Comparison of ENCODE assay signal across 15 mouse cellular contexts in the genomic region with DNA sequence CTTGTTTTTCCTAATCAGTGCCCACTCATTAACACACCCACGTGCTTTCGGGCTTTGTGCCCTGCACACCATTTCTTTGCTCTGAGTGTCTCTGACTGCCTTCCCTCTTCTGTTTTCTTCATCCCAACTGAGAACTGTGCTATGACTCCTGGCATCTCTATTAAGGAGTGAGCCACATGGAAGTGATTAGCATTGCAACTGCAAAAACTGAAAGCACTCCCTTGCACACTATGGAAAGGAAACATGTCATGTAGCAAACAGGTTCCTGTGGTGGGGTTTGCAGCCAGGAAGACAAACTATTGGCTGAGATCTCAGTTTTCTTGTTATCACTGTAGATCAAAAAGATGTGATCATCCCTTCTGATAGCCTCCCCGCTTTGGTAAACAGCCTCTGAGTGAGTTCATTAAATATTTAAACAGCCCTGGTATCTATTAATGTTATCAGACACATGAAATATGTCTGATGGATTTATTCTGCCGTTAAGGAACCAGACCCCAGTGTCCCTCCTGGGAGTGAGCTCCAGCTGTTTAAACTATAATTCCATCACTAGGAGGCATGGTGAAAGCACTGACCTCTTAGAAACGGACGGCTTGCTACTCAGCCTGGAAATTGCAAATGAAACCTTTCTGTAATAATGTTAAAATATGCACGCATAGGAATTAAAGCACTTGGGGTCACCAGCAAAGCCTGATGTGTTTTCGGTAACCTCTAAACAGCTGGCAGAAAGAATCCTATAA.
DNase-seq lines count a peak whose midpoint lies in the region; ATAC-seq and TF ChIP-seq lines count a peak whose summit lies in the region.
"Had no signal": no experiment of that assay in that cellular context is flagged by ENCODE, and none has a peak within 500 bp of the region (broad histone marks: within the 10 kb centered on the region; RNA-seq: fewer than 3 reads in every experiment).

No protein-coding gene starts in this region.

- no peak overlapping the region for H3K4me3 ChIP-seq in forebrain, postnatal 0 days (ENCODE audit: low read depth, low read length)
- H3K4me3 ChIP-seq in forebrain, embryonic 16.5 days (replicated peaks; ENCODE audit: low read length), result no peak overlapping the region
- H3K4me3 ChIP-seq in embryonic facial prominence, embryonic 14.5 days (ENCODE audit: low read depth, low read length), result no peak overlapping the region
- H3K4me3 ChIP-seq: forebrain, embryonic 12.5 days had no signal

- H3K27ac ChIP-seq in forebrain, postnatal 0 days (ENCODE audit: low read depth, low read length), result peak overlapping the region; percentile 29; the same call in 1 of the 2 replicates
- no peak overlapping the region for H3K27ac ChIP-seq in forebrain, embryonic 16.5 days (ENCODE audit: low read length)
- no peak overlapping the region for H3K27ac ChIP-seq in embryonic facial prominence, embryonic 14.5 days (replicated peaks; ENCODE audit: low read depth, low read length)
- H3K27ac ChIP-seq: forebrain, embryonic 12.5 days had no signal

- no peak for TF ChIP-seq CTCF in forebrain, postnatal 0 days (IDR thresholded peaks at IDR 0.05; ENCODE audit: low read depth)

- DNase-seq in forebrain, postnatal 0 days, result no peak
- DNase-seq in ovary, postnatal 14 days (ENCODE audit: low spot score), result peak; percentile 3
- no peak for DNase-seq in ovary, adult 18-20 months (ENCODE audit: low spot score)
- peak; percentile 76 for DNase-seq in embryonic facial prominence, embryonic 14.5 days (ENCODE audit: low spot score)
- DNase-seq in skeletal muscle tissue, adult 2 months (ENCODE audit: low read depth, low spot score), result peak; percentile 36
- no peak for DNase-seq in c-Kit-positive CD71-positive TER-119-positive erythroid progenitor cells, embryonic 14.5 days (ENCODE audit: low spot score)
- DNase-seq in cerebellum, adult 11 months, result no peak
- DNase-seq: cerebellum, postnatal 10 days; left cerebral cortex, postnatal 4 days; lung, embryonic 14.5 days; right cerebral cortex, postnatal 4 days had no signal

- H3K4me2 ChIP-seq in forebrain, postnatal 0 days (ENCODE audit: low read depth), result no peak overlapping the region
- no peak overlapping the region for H3K4me2 ChIP-seq in forebrain, embryonic 16.5 days (ENCODE audit: low read length)
- H3K4me2 ChIP-seq in embryonic facial prominence, embryonic 14.5 days (ENCODE audit: low read depth, low read length), result peak overlapping the region; percentile 15; the same call in 1 of the 2 replicates
- H3K4me2 ChIP-seq: forebrain, embryonic 12.5 days; lung, embryonic 14.5 days had no signal

- no peak for ATAC-seq in forebrain, postnatal 0 days
- no peak for ATAC-seq in forebrain, embryonic 16.5 days
- ATAC-seq in embryonic facial prominence, embryonic 14.5 days (ENCODE audit: low read depth), result peak; percentile 53; the same call in 1 of the 2 replicates
- ATAC-seq: activated CD4-positive, CD25-positive, alpha-beta regulatory T cell, adult 4 months had no signal

- H3K36me3 ChIP-seq in forebrain, postnatal 0 days (ENCODE audit: insufficient read depth), result no peaks in the 10 kb centered on the region
- no peaks in the 10 kb centered on the region for H3K36me3 ChIP-seq in forebrain, embryonic 16.5 days (ENCODE audit: control insufficient read depth, insufficient read depth)
- no peaks in the 10 kb centered on the region for H3K36me3 ChIP-seq in embryonic facial prominence, embryonic 14.5 days (ENCODE audit: control insufficient read depth, insufficient read depth, low read length)
- H3K36me3 ChIP-seq: forebrain, embryonic 12.5 days; G1E had no signal

- H3K9me3 ChIP-seq in forebrain, postnatal 0 days (ENCODE audit: low read length), result no peaks in the 10 kb centered on the region
- H3K9me3 ChIP-seq in forebrain, embryonic 16.5 days (ENCODE audit: control insufficient read depth, low read length), result no peaks in the 10 kb centered on the region
- no peaks in the 10 kb centered on the region for H3K9me3 ChIP-seq in embryonic facial prominence, embryonic 14.5 days (ENCODE audit: control insufficient read depth, low read length)
- H3K9me3 ChIP-seq: forebrain, embryonic 12.5 days; G1E had no signal

- no peaks in the 10 kb centered on the region for H3K27me3 ChIP-seq in forebrain, postnatal 0 days (ENCODE audit: insufficient read depth, low read length)
- no peaks in the 10 kb centered on the region for H3K27me3 ChIP-seq in forebrain, embryonic 16.5 days (replicated peaks; ENCODE audit: control insufficient read depth, insufficient read depth, low read length)
- no peaks in the 10 kb centered on the region for H3K27me3 ChIP-seq in embryonic facial prominence, embryonic 14.5 days (replicated peaks; ENCODE audit: control insufficient read depth, insufficient read depth, low read length)
- H3K27me3 ChIP-seq: forebrain, embryonic 12.5 days had no signal

- no peaks in the 10 kb centered on the region for H3K4me1 ChIP-seq in forebrain, postnatal 0 days (ENCODE audit: insufficient read depth)
- H3K4me1 ChIP-seq in forebrain, embryonic 16.5 days (replicated peaks; ENCODE audit: control insufficient read depth, insufficient read depth, low read length), result peaks cover 3% of the 10 kb centered on the region
- H3K4me1 ChIP-seq in embryonic facial prominence, embryonic 14.5 days (ENCODE audit: control insufficient read depth, insufficient read depth, low read length), result peaks cover 23% of the 10 kb centered on the region

- WGBS in forebrain, postnatal 0 days, result 57% methylated on average over 8 of the region's 8 CpGs
- 63% methylated on average over 8 of the region's 8 CpGs for WGBS in forebrain, embryonic 16.5 days
- WGBS in embryonic facial prominence, embryonic 14.5 days, result 27% methylated on average over 8 of the region's 8 CpGs

- no peak overlapping the region for H3K9ac ChIP-seq in forebrain, postnatal 0 days
- no peak overlapping the region for H3K9ac ChIP-seq in forebrain, embryonic 16.5 days (replicated peaks; ENCODE audit: low read depth, low read length)
- no peak overlapping the region for H3K9ac ChIP-seq in embryonic facial prominence, embryonic 14.5 days (ENCODE audit: low read depth, low read length)
- H3K9ac ChIP-seq: forebrain, embryonic 12.5 days; lung, embryonic 14.5 days had no signal

Comparison
In these comparisons a context has a peak if more than half of its experiments do, and no peak if none do; other contexts are left out.
1. DNase-seq: peak in ovary, postnatal 14 days (single experiment), embryonic facial prominence, embryonic 14.5 days (single experiment) and skeletal muscle tissue, adult 2 months (single experiment); none in forebrain, postnatal 0 days (single experiment), ovary, adult 18-20 months (single experiment), c-Kit-positive CD71-positive TER-119-positive erythroid progenitor cells, embryonic 14.5 days (single experiment) and cerebellum, adult 11 months (single experiment).